Mouse (Mus musculus): ENCODE results near the gene Nbea. TPM values are rescaled to one million over a fixed set of nuclear protein-coding genes. Genes with fewer than 3 reads are reported as not detected.

Gene Nbea
- polyA plus RNA-seq, 1 experiment = 3.2 TPM

GRCm38 (mm10) chr3:55758297-55758696 lies 425.2 kb downstream of the Nbea start:
- no peaks in the 10 kb centered on the region for H3K36me3 ChIP-seq (ENCODE audit: control insufficient read depth, insufficient read depth)
- no peak overlapping the region for H3ac ChIP-seq (ENCODE audit: control insufficient read depth, insufficient read length, low read depth)
- H3K79me2 ChIP-seq (ENCODE audit: control insufficient read depth, insufficient read depth) = no peaks in the 10 kb centered on the region
- no peaks in the 10 kb centered on the region for H3K27me3 ChIP-seq (ENCODE audit: control insufficient read depth, insufficient read depth, insufficient read length)
- no peak overlapping the region for H3K4me3 ChIP-seq (ENCODE audit: insufficient read depth, poor library complexity, severe bottlenecking)
- no peak for TF ChIP-seq MYOG (IDR thresholded peaks at IDR 0.05; ENCODE audit: control insufficient read depth, extremely low read depth, insufficient read length)
- no peak for TF ChIP-seq CEBPB (IDR thresholded peaks at IDR 0.05; ENCODE audit: low read depth)
- TF ChIP-seq FOSL1 (IDR thresholded peaks at IDR 0.05; ENCODE audit: insufficient read depth, low read length, poor library complexity, severe bottlenecking) = no peak
- no peak for TF ChIP-seq MYOD1 (IDR thresholded peaks at IDR 0.05; ENCODE audit: control insufficient read depth, insufficient read length, low read depth)
- TF ChIP-seq CTCF (IDR thresholded peaks at IDR 0.05; ENCODE audit: control insufficient read depth, insufficient read depth, insufficient read length) = no peak
- no peak for TF ChIP-seq MAX (IDR thresholded peaks at IDR 0.05)
- TF ChIP-seq USF1 (IDR thresholded peaks at IDR 0.05; ENCODE audit: low read depth) = no peak
- H3K79me3 ChIP-seq (ENCODE audit: low read depth) = no peaks in the 10 kb centered on the region

- Histone ChIP-seq H3K36me3 (ENCODE audit: control insufficient read depth, insufficient read depth) (no peaks in the 10 kb centered on the region), H3K4me3 (ENCODE audit: insufficient read depth, poor library complexity, severe bottlenecking) (no peak overlapping the region), H3K79me2 (ENCODE audit: control insufficient read depth, insufficient read depth) (no peaks in the 10 kb centered on the region), H3K27me3 (ENCODE audit: control insufficient read depth, insufficient read depth, insufficient read length) (no peaks in the 10 kb centered on the region), H3K79me3 (ENCODE audit: low read depth) (no peaks in the 10 kb centered on the region), H3ac (ENCODE audit: control insufficient read depth, insufficient read length, low read depth) (no peak overlapping the region)
- TF ChIP-seq MYOD1 (IDR thresholded peaks at IDR 0.05; ENCODE audit: control insufficient read depth, insufficient read length, low read depth) = no peak
- no peak for TF ChIP-seq MAX (IDR thresholded peaks at IDR 0.05)
- TF ChIP-seq USF1 (IDR thresholded peaks at IDR 0.05; ENCODE audit: low read depth) = no peak
- TF ChIP-seq CTCF (IDR thresholded peaks at IDR 0.05; ENCODE audit: control insufficient read depth, insufficient read depth, insufficient read length) = no peak
- no peak for TF ChIP-seq MYOG (IDR thresholded peaks at IDR 0.05; ENCODE audit: control insufficient read depth, extremely low read depth, insufficient read length)
- TF ChIP-seq CEBPB (IDR thresholded peaks at IDR 0.05; ENCODE audit: low read depth) = no peak
- TF ChIP-seq FOSL1 (IDR thresholded peaks at IDR 0.05; ENCODE audit: insufficient read depth, low read length, poor library complexity, severe bottlenecking) = no peak
These were observed 426.8 kb downstream of the Nbea start for GRCm38 (mm10) chr3:55756602-55757190.

- no peak overlapping the region for H3ac ChIP-seq (ENCODE audit: control insufficient read depth, insufficient read length, low read depth)
- H3K79me2 ChIP-seq (ENCODE audit: control insufficient read depth, insufficient read depth) = no peaks in the 10 kb centered on the region
- H3K4me3 ChIP-seq (ENCODE audit: insufficient read depth, poor library complexity, severe bottlenecking) = no peak overlapping the region
- H3K79me3 ChIP-seq (ENCODE audit: low read depth) = no peaks in the 10 kb centered on the region
- no peaks in the 10 kb centered on the region for H3K27me3 ChIP-seq (ENCODE audit: control insufficient read depth, insufficient read depth, insufficient read length)
- TF ChIP-seq FOSL1 (IDR thresholded peaks at IDR 0.05; ENCODE audit: insufficient read depth, low read length, poor library complexity, severe bottlenecking) (no peak), USF1 (IDR thresholded peaks at IDR 0.05; ENCODE audit: low read depth) (no peak), CEBPB (IDR thresholded peaks at IDR 0.05; ENCODE audit: low read depth) (no peak)
- H3K36me3 ChIP-seq (ENCODE audit: control insufficient read depth, insufficient read depth) = no peaks in the 10 kb centered on the region
These were observed 427.5 kb downstream of the Nbea start for GRCm38 (mm10) chr3:55755805-55756601.

- Histone ChIP-seq H3K79me2 (ENCODE audit: control insufficient read depth, insufficient read depth) (no peaks in the 10 kb centered on the region), H3K27me3 (ENCODE audit: control insufficient read depth, insufficient read depth, insufficient read length) (no peaks in the 10 kb centered on the region), H3K4me3 (ENCODE audit: insufficient read depth, poor library complexity, severe bottlenecking) (no peak overlapping the region), H3K36me3 (ENCODE audit: control insufficient read depth, insufficient read depth) (no peaks in the 10 kb centered on the region), H3K79me3 (ENCODE audit: low read depth) (no peaks in the 10 kb centered on the region), H3ac (ENCODE audit: control insufficient read depth, insufficient read length, low read depth) (no peak overlapping the region)
- TF ChIP-seq FOSL1 (IDR thresholded peaks at IDR 0.05; ENCODE audit: insufficient read depth, low read length, poor library complexity, severe bottlenecking) = no peak
- TF ChIP-seq MYOG (IDR thresholded peaks at IDR 0.05; ENCODE audit: control insufficient read depth, extremely low read depth, insufficient read length) = no peak
- no peak for TF ChIP-seq MYOD1 (IDR thresholded peaks at IDR 0.05; ENCODE audit: control insufficient read depth, insufficient read length, low read depth)
- no peak for TF ChIP-seq CTCF (IDR thresholded peaks at IDR 0.05; ENCODE audit: control insufficient read depth, insufficient read depth, insufficient read length)
- TF ChIP-seq USF1 (IDR thresholded peaks at IDR 0.05; ENCODE audit: low read depth) = no peak
- TF ChIP-seq CEBPB (IDR thresholded peaks at IDR 0.05; ENCODE audit: low read depth) = no peak
- TF ChIP-seq MAX (IDR thresholded peaks at IDR 0.05) = no peak
These were observed 428.4 kb downstream of the Nbea start for GRCm38 (mm10) chr3:55754981-55755608.

- TF ChIP-seq MYOG (IDR thresholded peaks at IDR 0.05; ENCODE audit: control insufficient read depth, extremely low read depth, insufficient read length) = no peak
- Histone ChIP-seq H3K36me3 (ENCODE audit: control insufficient read depth, insufficient read depth) (no peaks in the 10 kb centered on the region), H3ac (ENCODE audit: control insufficient read depth, insufficient read length, low read depth) (no peak overlapping the region), H3K27me3 (ENCODE audit: control insufficient read depth, insufficient read depth, insufficient read length) (no peaks in the 10 kb centered on the region), H3K79me3 (ENCODE audit: low read depth) (no peaks in the 10 kb centered on the region), H3K79me2 (ENCODE audit: control insufficient read depth, insufficient read depth) (no peaks in the 10 kb centered on the region), H3K4me3 (ENCODE audit: insufficient read depth, poor library complexity, severe bottlenecking) (no peak overlapping the region)
These were observed 429.6 kb downstream of the Nbea start for GRCm38 (mm10) chr3:55753872-55754271.
